Mouse (Mus musculus): ENCODE results near the gene Smim13.
A peak's percentile ranks its signal among the peaks of the same experiment; 100 is the strongest.
"Not testable (repeated sequence)": the region's sequence is repeated elsewhere in the genome, so short reads cannot be mapped to it uniquely, and the experiment has no call there.

Smim13 gene

DNA sequence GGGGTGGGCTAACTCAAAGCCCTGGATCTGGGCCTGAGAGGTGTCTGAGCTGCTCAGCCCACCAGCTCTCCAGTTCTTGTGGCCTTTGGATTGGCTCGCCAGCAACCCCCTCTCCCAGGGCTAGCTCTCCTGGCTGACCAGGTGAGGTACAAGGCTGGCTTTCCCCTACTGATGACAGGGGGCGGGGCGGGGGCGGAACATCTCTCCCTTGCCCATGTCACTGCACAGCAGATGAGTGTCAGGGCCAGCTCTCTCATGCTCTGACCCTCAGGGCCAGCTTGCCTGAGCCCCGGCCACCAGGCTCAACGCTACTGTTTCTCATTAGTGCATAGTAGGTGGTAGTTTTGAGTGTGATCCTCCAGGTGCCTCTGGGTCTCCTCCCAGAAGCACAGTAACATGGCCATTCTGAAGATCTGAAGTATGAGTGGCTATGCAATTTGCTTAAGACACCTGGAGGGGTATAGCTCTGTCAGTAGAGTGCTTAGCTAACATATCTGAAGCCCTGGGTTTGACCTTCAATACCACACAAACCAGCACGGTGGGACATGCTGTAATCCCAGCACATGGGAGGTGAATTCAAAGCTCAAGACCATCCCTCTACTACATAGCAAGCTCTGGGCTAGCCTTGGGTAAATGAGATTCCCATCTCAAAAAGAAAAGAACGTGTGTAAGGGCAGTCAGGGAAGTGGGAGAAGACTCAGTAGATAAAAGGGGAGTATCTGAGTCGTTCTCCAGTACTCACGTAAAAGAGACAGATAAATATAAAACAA, 11.4 kb upstream of the Smim13 start:
- DNase-seq, result no peak

DNA sequence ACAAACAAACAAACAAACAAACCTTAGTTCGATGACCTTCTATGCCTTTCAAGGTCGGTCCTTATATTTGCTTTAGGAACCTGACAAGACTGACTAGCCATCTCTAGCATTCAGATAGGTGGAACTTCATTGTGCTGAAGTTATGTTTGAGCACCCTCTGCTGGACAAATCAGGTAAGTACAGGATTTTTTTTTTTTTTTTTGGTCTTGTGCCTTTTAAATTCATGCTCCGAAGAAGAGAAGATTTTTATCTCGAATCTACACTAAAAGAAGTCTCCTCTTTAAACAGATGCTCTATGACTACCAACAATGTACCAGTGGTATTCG, 10.9 kb upstream of the Smim13 start:
- DNase-seq, result no peak

DNA sequence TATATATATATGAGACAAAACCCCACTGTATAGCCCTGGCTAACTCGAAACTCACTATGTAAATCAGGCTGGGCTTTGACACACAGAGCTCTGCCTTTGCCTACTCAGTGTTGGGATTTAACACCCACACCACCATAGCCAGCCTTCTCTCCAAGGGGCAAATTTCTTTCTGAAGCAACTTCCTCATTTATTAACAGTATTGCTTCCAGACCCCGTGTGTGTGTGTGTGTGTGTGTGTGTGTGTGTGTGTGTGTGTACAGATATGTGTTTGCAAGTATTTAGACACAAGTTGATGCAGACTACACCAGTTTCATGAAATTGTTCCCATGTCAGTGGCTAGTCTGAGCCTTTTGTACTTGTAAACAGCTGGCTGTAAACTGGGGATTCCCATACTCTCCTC, 8.1 kb upstream of the Smim13 start:
- no peak for DNase-seq

DNA sequence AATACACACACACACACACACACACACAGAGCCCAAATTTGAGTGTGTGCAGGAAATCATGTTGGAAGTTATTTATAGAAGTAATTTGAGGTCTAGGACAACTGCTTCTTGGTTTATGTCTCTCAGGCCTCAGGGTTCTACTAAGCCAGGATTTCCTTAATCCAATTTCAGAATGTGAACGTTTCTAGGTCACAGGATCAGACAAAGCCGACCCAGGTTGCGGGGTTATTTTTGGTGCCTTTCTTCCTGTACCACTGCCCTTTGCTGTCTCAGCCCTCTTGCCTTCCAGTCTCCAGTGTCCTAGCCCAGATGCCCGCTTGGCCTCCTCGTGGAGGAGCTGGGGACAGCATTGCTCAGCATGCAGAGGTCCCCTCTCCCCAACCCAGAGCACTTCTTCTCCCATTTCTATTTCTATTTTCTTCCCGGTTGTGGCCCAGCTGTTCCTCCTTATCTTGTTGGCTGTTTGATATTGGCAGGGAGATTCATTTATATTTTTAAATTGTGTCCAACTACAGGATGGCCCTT, 5.3 kb upstream of the Smim13 start:
- DNase-seq, result no peak

- DNase-seq, result peak in 1 of 2 experiments; percentile 74
Measured at GRCm38 (mm10) chr13:41248751-41249520, 708 bp upstream of the Smim13 start.

- no peak for DNase-seq
Measured at GRCm38 (mm10) chr13:41250318-41250981, 806 bp downstream of the Smim13 start.

GRCm38 (mm10) chr13:41251232-41251631, 1.6 kb downstream of the Smim13 start:
- DNase-seq, result not testable (repeated sequence)

DNA sequence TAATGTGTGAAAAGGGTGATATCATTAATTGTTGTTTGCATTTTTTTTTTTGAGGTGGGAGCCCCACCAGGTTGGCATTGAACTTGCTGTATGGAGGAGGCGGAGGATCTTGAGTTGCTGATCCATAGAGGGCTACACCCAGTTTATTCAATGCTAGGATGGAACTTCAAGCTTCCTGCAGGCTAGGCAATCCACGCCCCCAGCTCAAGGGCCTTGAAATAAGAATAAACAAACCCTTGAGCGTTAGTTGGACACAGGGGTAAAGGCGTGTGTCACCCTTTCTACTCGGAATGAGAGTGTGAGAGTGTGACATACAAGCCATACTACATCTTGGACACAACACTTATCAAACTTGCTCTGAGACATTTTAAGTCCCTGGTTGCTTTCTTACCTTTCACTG, 2.0 kb downstream of the Smim13 start:
- no peak for DNase-seq

- DNase-seq, result no peak
Measured at GRCm38 (mm10) chr13:41252141-41252540, 2.5 kb downstream of the Smim13 start.

GRCm38 (mm10) chr13:41252736-41253135, 3.1 kb downstream of the Smim13 start:
- DNase-seq, result no peak

GRCm38 (mm10) chr13:41256126-41256525, 6.5 kb downstream of the Smim13 start:
- no peak for DNase-seq

GRCm38 (mm10) chr13:41256962-41257361, 7.3 kb downstream of the Smim13 start:
- DNase-seq, result no peak

DNA sequence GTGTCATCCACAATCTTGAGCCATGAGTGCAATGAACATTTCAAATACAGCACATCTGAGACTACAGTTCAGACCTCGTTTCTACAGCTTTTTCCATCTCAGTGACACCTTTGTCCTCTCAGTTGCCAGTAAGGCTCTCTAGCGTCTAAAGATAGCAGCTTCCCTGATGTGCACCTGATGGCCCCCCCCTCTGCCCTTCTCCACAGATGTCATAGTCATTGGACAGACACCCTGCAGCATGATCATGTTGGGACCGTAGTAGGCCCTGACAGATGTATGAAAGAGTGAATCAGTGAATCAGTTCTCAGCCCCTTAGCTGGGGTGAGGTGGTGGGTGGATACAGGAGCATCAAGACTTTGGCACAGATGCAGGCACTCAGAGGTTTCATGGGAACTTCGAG, 8.2 kb downstream of the Smim13 start:
- no peak for DNase-seq

DNA sequence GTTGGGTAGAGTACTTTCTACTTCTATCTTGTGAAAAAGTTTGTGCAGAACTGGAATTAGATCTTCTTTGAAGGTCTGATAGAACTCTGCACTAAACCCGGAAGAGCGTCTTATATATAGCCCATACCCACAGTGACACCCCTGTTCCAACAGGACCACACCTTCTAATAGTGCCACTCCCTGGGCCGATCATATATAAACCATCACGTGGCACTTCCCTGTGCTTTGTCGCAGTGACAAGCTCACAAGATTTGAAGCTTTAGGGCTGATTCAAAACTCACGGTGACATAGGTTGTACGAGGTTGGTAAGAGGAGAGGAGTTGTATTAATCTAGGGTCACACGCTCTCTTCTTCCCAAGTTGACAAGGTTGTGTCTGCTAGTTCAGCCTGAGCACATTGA, 12.0 kb downstream of the Smim13 start:
- DNase-seq, result not testable (repeated sequence)

- DNase-seq, result no peak
Measured at GRCm38 (mm10) chr13:41263304-41264006, 13.8 kb downstream of the Smim13 start.

DNA sequence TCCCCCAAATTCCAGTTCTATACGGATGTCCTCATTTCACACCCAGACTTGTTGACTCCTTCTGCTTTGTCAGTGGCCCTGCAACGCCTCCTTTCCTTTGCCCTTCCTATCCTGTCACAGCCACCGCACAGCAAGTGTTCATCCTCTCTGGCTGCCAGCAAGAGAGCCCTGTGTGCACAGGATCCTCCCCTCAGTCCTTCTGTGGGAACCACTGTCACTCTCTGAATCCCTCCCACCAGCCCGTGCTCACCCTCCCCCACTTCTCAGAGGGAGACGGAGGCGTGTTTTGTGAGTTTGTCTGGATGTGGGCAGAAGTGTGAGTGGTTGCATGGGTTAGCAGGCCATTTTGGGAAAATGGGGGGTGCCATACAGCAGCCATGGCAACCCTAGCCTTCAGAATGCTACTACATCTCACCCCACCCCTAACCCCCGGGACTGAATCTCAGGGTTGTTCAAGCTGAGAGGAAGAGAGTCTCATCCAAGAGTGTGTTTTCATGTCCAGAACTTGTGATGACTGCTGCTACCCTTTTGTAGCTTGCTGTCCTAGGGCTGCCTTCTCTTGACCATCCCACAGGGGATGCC, 18.3 kb downstream of the Smim13 start:
- no peak for DNase-seq

- DNase-seq, result no peak
Measured at GRCm38 (mm10) chr13:41273927-41274650, 24.4 kb downstream of the Smim13 start, which contains the start of gene Gm17364. TSS of gene Gm17364 (minus strand) at chr13:41273977.

DNA sequence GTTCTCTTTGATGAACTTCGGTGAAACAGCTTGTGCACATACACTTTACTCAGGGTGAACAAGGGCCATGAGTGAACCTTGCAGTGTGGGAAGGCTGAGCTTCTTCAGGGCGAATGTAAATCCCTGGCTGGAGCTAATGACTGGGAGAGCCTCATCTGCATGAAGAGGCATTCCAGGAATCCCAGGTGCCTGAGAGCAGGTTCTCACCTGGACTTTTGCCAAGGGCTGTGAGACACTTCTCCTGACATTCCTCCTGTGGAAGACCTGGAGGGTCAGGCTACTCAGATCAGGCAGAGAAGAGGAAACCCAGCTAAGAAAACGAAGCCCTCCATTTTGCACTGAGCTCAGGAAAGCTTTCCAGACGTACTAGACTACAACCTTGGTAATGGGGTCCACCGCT, 31.1 kb downstream of the Smim13 start:
- DNase-seq, result no peak

DNA sequence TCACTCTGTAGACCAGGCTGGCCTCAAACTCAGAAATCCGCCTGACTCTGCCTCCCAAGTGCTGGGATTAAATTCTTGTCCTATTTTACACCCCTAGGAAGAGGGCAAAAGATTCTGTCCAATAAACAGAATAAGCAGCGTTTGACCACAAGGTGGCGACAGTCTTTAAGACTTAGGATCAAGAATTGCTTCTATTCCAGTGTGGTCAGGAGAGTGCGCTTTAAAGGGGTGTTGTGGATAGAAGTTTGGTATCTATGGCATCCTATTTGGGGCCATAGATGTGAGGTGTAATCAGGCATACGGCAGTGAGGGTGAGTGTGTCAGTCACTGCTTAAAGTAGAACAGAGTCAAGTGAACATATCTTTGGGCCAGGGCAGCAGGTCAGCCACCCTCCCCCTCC, 33.6 kb downstream of the Smim13 start:
- DNase-seq, result peak; percentile 22 to 51

GRCm38 (mm10) chr13:41285448-41285847, 35.8 kb downstream of the Smim13 start:
- no peak for DNase-seq

GRCm38 (mm10) chr13:41286285-41286684, 36.6 kb downstream of the Smim13 start:
- no peak for DNase-seq

- DNase-seq, result no peak
Measured at GRCm38 (mm10) chr13:41291466-41291974, 41.9 kb downstream of the Smim13 start.

All from thymus, postnatal 36 days (tissue).